Mouse (Mus musculus): ENCODE measurements around the gene Prpf40a. TPM values are rescaled to one million over a fixed set of nuclear protein-coding genes. Genes with fewer than 3 reads are reported as not detected.

The Prpf40a gene
- polyA plus RNA-seq (2017; shearing (Covaris generic)): 174 TPM

DNA sequence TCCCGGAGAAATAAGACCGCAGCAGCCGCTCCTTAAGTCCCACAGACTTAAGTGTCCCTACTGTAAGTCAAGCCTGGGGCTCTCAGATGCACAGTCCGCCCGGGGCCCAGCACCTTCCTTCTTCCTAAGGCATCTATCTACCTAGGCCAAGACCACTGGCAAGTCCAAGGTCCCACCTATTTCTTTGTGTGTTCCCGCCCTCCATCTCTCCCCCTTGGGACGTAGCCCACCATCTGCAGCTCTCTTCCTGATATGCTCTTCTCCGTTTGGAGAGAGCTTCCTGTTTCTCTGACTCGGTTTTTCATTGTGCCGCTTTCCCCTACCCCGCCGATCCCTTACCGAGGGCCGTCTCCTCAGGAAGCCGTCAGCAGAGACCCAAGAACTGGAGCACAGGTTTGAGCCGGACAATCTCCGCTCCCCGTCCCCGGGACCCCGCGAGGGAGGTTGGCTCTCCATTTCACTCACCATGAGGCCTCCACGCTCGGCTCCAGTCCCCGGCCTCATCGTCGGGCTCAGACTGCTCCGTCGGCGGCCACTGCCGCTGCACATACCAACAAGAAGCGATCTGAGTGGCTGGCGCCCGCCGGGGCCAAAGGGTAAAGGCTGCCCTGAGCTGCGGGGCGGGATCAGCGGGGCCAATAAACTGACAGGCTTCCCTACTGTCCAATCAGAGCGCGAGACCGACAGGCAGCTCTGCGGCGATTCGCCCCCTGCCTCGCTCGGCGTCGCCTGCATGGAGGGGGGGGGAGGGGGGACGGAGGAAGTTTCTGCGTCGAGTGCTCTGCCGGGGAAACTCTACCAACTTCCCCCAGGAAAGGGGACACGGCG is at the start of gene Prpf40a:
Prpf40a (minus strand) TSS at position 601 of the 828 bp plus-strand sequence.

DNA sequence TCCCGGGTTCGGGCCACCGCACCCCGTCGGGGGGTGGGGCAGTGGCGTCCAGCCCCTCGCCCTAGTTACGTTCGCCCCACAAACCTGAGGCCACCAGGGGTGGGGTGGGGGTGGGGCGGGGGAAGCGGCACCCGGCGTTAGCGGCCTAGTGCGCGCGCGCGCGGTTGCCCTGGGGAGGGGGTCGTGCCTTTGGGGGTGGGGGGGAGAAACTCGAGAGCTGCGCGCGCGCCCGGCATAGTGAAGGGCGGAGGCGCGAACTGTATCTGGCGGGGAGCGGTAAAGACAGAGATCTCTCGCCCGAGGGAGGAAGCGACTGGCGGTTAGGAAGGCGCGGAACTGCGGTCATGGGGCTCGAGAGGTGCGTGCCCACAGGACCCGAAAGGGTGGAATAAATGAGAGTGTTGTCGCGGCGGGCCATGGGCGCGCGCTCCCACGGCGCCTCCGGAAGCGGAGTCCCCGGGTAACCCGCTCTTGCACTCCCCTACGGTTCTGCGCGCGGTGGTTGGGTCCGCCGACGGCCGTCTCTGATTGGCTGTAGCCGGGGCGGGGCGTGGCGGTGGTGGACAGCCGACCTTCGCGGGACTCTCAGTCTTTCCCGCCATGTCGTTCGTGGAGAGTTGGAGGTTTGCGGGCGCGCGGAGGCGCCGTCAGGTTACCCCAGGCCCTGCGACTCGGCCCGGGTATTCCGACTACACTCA is 588 bp upstream of the Prpf40a start, which contains the start of gene Arl6ip6:
Arl6ip6 (plus strand) TSS at position 204 of the 698 bp plus-strand sequence.

Other genes with a start within 250 kb of the Prpf40a start
- gene Arl6ip6, start 442 bp upstream of the Prpf40a start, polyA plus RNA-seq (2017; shearing (Covaris generic)): 32.1 TPM